9 mouse cellular contexts compared by ENCODE assay signal in the genomic region with DNA sequence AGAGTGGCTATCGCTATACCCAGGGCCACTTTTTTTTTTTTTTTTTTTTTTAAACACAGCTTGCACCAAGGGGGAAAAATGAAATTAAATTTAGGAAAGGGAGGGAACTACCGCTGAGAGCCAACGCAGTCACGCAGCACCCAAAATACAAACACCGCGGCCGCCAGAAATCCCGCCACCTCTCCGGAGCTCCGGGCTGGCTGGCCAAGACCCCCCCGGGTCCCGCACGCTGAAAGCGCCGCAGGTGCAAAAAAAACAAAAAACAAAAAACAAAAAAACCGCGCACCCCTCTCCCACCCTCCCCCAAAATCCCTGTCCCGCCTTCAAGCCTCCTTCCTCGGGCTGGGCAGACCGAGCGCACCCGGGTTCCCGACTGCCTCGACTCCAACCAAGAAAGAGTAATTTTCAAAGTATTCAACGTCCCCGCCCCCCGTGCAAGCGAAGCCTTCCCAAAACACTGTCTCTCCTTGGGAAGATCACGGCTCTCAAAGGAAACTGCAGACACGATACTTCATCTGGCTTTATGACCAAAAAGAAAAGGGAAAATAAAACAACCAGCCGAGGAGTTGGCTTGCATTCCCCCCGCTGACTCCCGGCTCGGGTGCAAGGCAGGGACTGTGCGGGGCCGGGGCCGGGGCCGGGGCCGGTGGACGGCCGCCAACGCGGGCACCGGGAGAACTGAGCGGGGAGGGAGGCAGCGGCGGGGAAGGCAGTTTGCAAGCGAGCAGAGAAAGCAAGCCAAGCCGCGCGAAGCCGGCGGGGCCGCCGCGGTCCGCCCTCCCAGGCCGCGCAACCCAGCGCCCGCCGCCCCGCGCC. TPM values are rescaled to one million over a fixed set of nuclear protein-coding genes. Genes with fewer than 3 reads are reported as not detected.
A peak's percentile ranks its signal among the peaks of the same experiment; 100 is the strongest.
DNase-seq lines count a peak whose midpoint lies in the region; ATAC-seq and TF ChIP-seq lines count a peak whose summit lies in the region.
"Had no signal": no experiment of that assay in that cellular context is flagged by ENCODE, and none has a peak within 500 bp of the region (broad histone marks: within the 10 kb centered on the region; RNA-seq: fewer than 3 reads in every experiment).

No protein-coding gene starts in this region.

- H3K36me3 ChIP-seq in forebrain, embryonic 10.5 days (replicated peaks): no peaks in the 10 kb centered on the region
- H3K36me3 ChIP-seq in hindbrain, embryonic 15.5 days: no peaks in the 10 kb centered on the region
- no peaks in the 10 kb centered on the region for H3K36me3 ChIP-seq in liver, embryonic 13.5 days
- no peaks in the 10 kb centered on the region for H3K36me3 ChIP-seq in neural tube, embryonic 15.5 days

- peak overlapping the region; percentile 99 for H3K27ac ChIP-seq in gastrocnemius, adult 2 months
- peak overlapping the region; percentile 97 for H3K27ac ChIP-seq in forebrain, embryonic 10.5 days
- peak overlapping the region; percentile 99 for H3K27ac ChIP-seq in hindbrain, embryonic 15.5 days (replicated peaks)
- H3K27ac ChIP-seq in liver, embryonic 13.5 days: peak overlapping the region; percentile 92
- H3K27ac ChIP-seq in neural tube, embryonic 15.5 days (replicated peaks): peak overlapping the region; percentile 100

- under 1% methylated on average over 63 of the region's 64 CpGs for WGBS in forebrain, embryonic 10.5 days
- WGBS in hindbrain, embryonic 15.5 days: 1% methylated on average over 60 of the region's 64 CpGs
- WGBS in liver, embryonic 13.5 days (ENCODE audit: insufficient replicate concordance): under 1% methylated on average over 64 of the region's 64 CpGs
- under 1% methylated on average over 55 of the region's 64 CpGs for WGBS in neural tube, embryonic 15.5 days

- DNase-seq in gastrocnemius, adult 2 months: peak; percentile 80
- DNase-seq in gastrocnemius, adult 18-20 months (ENCODE audit: low spot score): no peak
- DNase-seq in adrenal gland, postnatal 14 days: peak; percentile 76
- peak; percentile 60 for DNase-seq in forebrain, embryonic 10.5 days (ENCODE audit: extremely low spot score, low spot score)
- peak; percentile 40 for DNase-seq in liver, embryonic 13.5 days
- peak; percentile 59 for DNase-seq in yolk sac, embryonic 10.5 days (ENCODE audit: low spot score)

- peaks cover 68% of the 10 kb centered on the region for H3K4me1 ChIP-seq in forebrain, embryonic 10.5 days
- H3K4me1 ChIP-seq in hindbrain, embryonic 15.5 days (replicated peaks): peaks cover 56% of the 10 kb centered on the region
- peaks cover 55% of the 10 kb centered on the region for H3K4me1 ChIP-seq in liver, embryonic 13.5 days (replicated peaks)
- peaks cover 62% of the 10 kb centered on the region for H3K4me1 ChIP-seq in neural tube, embryonic 15.5 days

- peak overlapping the region; percentile 68 for H3K9ac ChIP-seq in hindbrain, embryonic 15.5 days
- H3K9ac ChIP-seq in liver, embryonic 13.5 days: peak overlapping the region; percentile 85
- peak overlapping the region; percentile 89 for H3K9ac ChIP-seq in neural tube, embryonic 15.5 days (replicated peaks)

- peak overlapping the region; percentile 99 for H3K4me2 ChIP-seq in hindbrain, embryonic 15.5 days
- peak overlapping the region; percentile 96 for H3K4me2 ChIP-seq in liver, embryonic 13.5 days
- peak overlapping the region; percentile 94 for H3K4me2 ChIP-seq in neural tube, embryonic 15.5 days

- H3K9me3 ChIP-seq in forebrain, embryonic 10.5 days: no peaks in the 10 kb centered on the region
- H3K9me3 ChIP-seq in hindbrain, embryonic 15.5 days: no peaks in the 10 kb centered on the region
- no peaks in the 10 kb centered on the region for H3K9me3 ChIP-seq in liver, embryonic 13.5 days (replicated peaks)
- no peaks in the 10 kb centered on the region for H3K9me3 ChIP-seq in neural tube, embryonic 15.5 days (replicated peaks)

- ATAC-seq in hindbrain, embryonic 15.5 days (ENCODE audit: low FRiP score, low read depth): no peak
- peak; percentile 22 for ATAC-seq in liver, embryonic 13.5 days (ENCODE audit: low read depth)
- ATAC-seq in neural tube, embryonic 15.5 days (ENCODE audit: low FRiP score): 0 out of 2 replicates have a peak, but pooled peaks have one; percentile 5

- intact Hi-C loops in gastrocnemius, adult 2 months (cut with DNase I): loop anchor here (1.0 to 5.0 kb wide), 2 partner anchors 295 to 1072 kb away; no protein-coding TSS in a partner anchor

- H3K4me3 ChIP-seq in gastrocnemius, adult 2 months: peak overlapping the region; percentile 94
- H3K4me3 ChIP-seq in forebrain, embryonic 10.5 days: peak overlapping the region; percentile 80
- H3K4me3 ChIP-seq in hindbrain, embryonic 15.5 days: peak overlapping the region; percentile 81
- peak overlapping the region; percentile 73 for H3K4me3 ChIP-seq in liver, embryonic 13.5 days (replicated peaks)
- H3K4me3 ChIP-seq in neural tube, embryonic 15.5 days (replicated peaks): peak overlapping the region; percentile 70

- TF ChIP-seq CTCF in gastrocnemius, adult 2 months (IDR thresholded peaks at IDR 0.05): no peak

- H3K27me3 ChIP-seq in forebrain, embryonic 10.5 days (ENCODE audit: poor library complexity, severe bottlenecking): peaks cover 58% of the 10 kb centered on the region
- peaks cover 24% of the 10 kb centered on the region for H3K27me3 ChIP-seq in hindbrain, embryonic 15.5 days
- H3K27me3 ChIP-seq in liver, embryonic 13.5 days: peaks cover 97% of the 10 kb centered on the region
- H3K27me3 ChIP-seq in neural tube, embryonic 15.5 days (replicated peaks): peaks cover 7% of the 10 kb centered on the region

RNA-seq across cellular contexts. Expression of a gene that starts 0.7 kb away (rescaled TPM):
- total RNA-seq in gastrocnemius, adult 2 months (2021): not detected
- not detected for total RNA-seq in gastrocnemius, adult 18-20 months (2021)
- total RNA-seq in adrenal gland, postnatal 14 days (2021): not detected in 2 replicates
- polyA plus RNA-seq in forebrain, embryonic 10.5 days (2016; fragmentation: Nextera tagmentation; extraction: Ambion mirVana): not detected in 2 replicates
- polyA plus RNA-seq in hindbrain, embryonic 15.5 days (2015; fragmentation: Nextera tagmentation; extraction: Ambion mirVana): not detected in 2 replicates
- polyA plus RNA-seq in liver, embryonic 13.5 days (2015; fragmentation: Nextera tagmentation; extraction: Ambion mirVana): not detected in 2 replicates
- polyA plus RNA-seq in neural tube, embryonic 15.5 days (2015; fragmentation: Nextera tagmentation; extraction: Ambion mirVana): not detected in 2 replicates
- total RNA-seq: left cerebral cortex, postnatal 10 days had no signal

RNA-seq across cellular contexts. Expression of a gene that starts 1.1 kb away (rescaled TPM):
- total RNA-seq in gastrocnemius, adult 2 months (2021): 10 to 100 TPM; 62.7 to 71.2 TPM
- total RNA-seq in gastrocnemius, adult 18-20 months (2021): 10 to 100 TPM; 50.6 to 61.2 TPM
- total RNA-seq in adrenal gland, postnatal 14 days (2021): 48.4 and 72.0 TPM in 2 replicates
- 0.14 and 0.25 TPM in 2 replicates for polyA plus RNA-seq in forebrain, embryonic 10.5 days (2016; fragmentation: Nextera tagmentation; extraction: Ambion mirVana)
- polyA plus RNA-seq in hindbrain, embryonic 15.5 days (2015; fragmentation: Nextera tagmentation; extraction: Ambion mirVana): 0.41 and 0.72 TPM in 2 replicates
- polyA plus RNA-seq in liver, embryonic 13.5 days (2015; fragmentation: Nextera tagmentation; extraction: Ambion mirVana): 0.21 and 0.24 TPM in 2 replicates
- polyA plus RNA-seq in neural tube, embryonic 15.5 days (2015; fragmentation: Nextera tagmentation; extraction: Ambion mirVana): 0.84 and 1.3 TPM in 2 replicates

RNA-seq across cellular contexts. Expression of a gene that starts 55.4 kb away (rescaled TPM):
- not detected for total RNA-seq in gastrocnemius, adult 2 months (2021)
- not detected for total RNA-seq in gastrocnemius, adult 18-20 months (2021)
- not detected in 2 replicates for total RNA-seq in adrenal gland, postnatal 14 days (2021)
- polyA plus RNA-seq in forebrain, embryonic 10.5 days (2016; fragmentation: Nextera tagmentation; extraction: Ambion mirVana): not detected in 2 replicates
- 0.17 TPM in 1 of 2 replicates, not detected in the other for polyA plus RNA-seq in hindbrain, embryonic 15.5 days (2015; fragmentation: Nextera tagmentation; extraction: Ambion mirVana)
- polyA plus RNA-seq in liver, embryonic 13.5 days (2015; fragmentation: Nextera tagmentation; extraction: Ambion mirVana): not detected in 2 replicates
- polyA plus RNA-seq in neural tube, embryonic 15.5 days (2015; fragmentation: Nextera tagmentation; extraction: Ambion mirVana): not detected in 2 replicates
